Mouse (Mus musculus): ENCODE measurements around the gene Lpin2. TPM values are rescaled to one million over a fixed set of nuclear protein-coding genes. Genes with fewer than 3 reads are reported as not detected.

Lpin2 gene
- polyA plus RNA-seq, 1 experiment: 7.6 TPM

- TF ChIP-seq FLI1 (IDR thresholded peaks at IDR 0.05; ENCODE audit: low read length) (no peak), GATA1 (IDR thresholded peaks at IDR 0.05; ENCODE audit: borderline replicate concordance, low read length) (peak; percentile 74; the same call in 1 of the 3 replicates)
- H3K36me3 ChIP-seq (replicated peaks; ENCODE audit: low read length): peaks cover 100% of the 10 kb centered on the region
- peaks cover 66% of the 10 kb centered on the region for H3K4me1 ChIP-seq
- H3K27me3 ChIP-seq (replicated peaks): no peaks in the 10 kb centered on the region
- peak overlapping the region; percentile 62 for H3K4me3 ChIP-seq (replicated peaks)
- no peaks in the 10 kb centered on the region for H3K9me3 ChIP-seq
Observed at GRCm38 (mm10) chr17:71235229-71235958, 53.0 kb downstream of the Lpin2 start.

DNA sequence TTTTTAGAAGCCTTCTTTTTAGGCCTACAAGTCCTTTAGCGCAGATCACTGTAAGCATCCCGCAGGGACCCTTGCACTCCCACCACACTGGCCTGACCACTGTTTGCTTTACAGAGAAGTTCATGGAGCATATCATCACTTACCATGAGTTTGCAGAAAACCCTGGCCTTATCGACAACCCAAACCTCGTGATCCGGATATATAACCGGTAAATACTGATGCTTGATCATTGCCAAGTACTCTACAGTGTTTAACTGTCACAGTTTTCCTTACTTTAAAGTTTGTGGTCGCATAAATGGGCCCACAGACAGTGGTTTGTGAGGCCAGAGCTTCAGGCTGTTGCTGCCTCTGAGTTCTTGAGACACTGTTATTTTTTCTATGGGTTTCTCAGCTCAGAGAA, 56.1 kb downstream of the Lpin2 start:
- peaks cover 100% of the 10 kb centered on the region for H3K36me3 ChIP-seq (replicated peaks; ENCODE audit: low read length)
- no peaks in the 10 kb centered on the region for H3K27me3 ChIP-seq (replicated peaks)
- TF ChIP-seq GATA1 (IDR thresholded peaks at IDR 0.05; ENCODE audit: borderline replicate concordance, low read length) (no peak), FLI1 (IDR thresholded peaks at IDR 0.05; ENCODE audit: low read length) (no peak)
- H3K4me1 ChIP-seq: peaks cover 47% of the 10 kb centered on the region
- no peaks in the 10 kb centered on the region for H3K9me3 ChIP-seq
- H3K4me3 ChIP-seq (replicated peaks): no peak overlapping the region

DNA sequence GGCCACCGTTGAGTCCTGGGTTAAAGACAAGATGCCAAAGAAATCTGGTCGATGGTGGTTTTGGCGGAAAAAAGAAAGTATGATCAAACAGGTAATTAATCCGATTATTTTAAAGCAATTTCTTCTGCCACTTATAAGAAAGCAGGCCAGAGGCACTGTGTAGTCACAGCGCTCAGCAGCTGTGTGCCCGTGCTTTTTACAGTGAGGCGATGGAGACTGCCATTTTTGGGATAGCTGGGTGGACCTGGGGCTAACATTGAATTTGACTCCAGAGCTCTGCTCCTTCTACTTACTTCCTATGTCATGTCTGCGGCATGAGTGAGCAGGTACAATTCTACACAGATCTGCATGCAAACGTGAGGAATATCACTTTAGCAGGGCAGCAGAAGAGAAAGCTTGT, 58.5 kb downstream of the Lpin2 start:
- TF ChIP-seq GATA1 (IDR thresholded peaks at IDR 0.05; ENCODE audit: borderline replicate concordance, low read length) (no peak), FLI1 (IDR thresholded peaks at IDR 0.05; ENCODE audit: low read length) (no peak)
- H3K36me3 ChIP-seq (replicated peaks; ENCODE audit: low read length): peaks cover 100% of the 10 kb centered on the region
- peaks cover 35% of the 10 kb centered on the region for H3K4me1 ChIP-seq
- H3K27me3 ChIP-seq (replicated peaks): no peaks in the 10 kb centered on the region
- no peak overlapping the region for H3K4me3 ChIP-seq (replicated peaks)
- no peaks in the 10 kb centered on the region for H3K9me3 ChIP-seq

DNA sequence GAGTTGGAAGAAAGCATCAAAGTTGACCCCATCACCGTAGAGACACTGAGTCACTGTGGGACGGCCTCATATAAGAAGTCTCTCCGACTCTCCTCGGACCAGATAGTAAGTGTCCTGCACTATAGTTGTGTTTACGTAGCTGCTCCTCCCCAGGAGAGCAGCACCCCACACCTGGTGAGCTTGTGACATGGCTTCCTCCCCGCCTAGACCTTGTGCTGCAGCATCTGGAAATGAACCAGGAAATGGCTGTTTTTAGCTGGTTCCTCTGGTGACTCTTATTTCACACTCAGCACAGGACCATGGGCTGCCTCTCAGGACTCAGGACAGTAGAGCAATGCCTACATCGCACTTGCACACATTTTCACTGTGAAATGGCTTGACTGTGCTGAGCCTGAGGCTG, 60.3 kb downstream of the Lpin2 start:
- Histone ChIP-seq H3K27me3 (replicated peaks) (no peaks in the 10 kb centered on the region), H3K9me3 (no peaks in the 10 kb centered on the region), H3K36me3 (replicated peaks; ENCODE audit: low read length) (peaks cover 100% of the 10 kb centered on the region), H3K4me1 (peaks cover 16% of the 10 kb centered on the region), H3K4me3 (replicated peaks) (no peak overlapping the region)
- TF ChIP-seq FLI1 (IDR thresholded peaks at IDR 0.05; ENCODE audit: low read length): no peak
- no peak for TF ChIP-seq GATA1 (IDR thresholded peaks at IDR 0.05; ENCODE audit: borderline replicate concordance, low read length)

DNA sequence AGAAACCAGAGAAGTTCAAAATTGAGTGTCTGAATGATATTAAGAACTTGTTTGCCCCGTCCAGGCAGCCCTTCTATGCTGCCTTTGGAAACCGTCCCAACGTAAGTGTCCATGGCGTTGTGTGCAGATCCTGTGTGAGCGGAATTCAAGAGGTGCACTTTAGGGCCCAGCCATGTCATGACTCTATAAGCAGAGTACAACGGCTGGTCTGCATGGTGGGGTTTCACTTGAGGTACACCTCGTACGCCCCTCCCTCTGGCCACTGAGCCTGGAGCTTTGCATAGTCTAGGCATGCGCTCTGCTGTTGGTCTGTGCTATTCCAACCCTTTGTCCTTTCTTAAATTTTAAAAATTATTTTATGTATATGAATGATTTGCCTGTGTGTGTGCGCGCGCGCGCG, 62.8 kb downstream of the Lpin2 start:
- TF ChIP-seq GATA1 (IDR thresholded peaks at IDR 0.05; ENCODE audit: borderline replicate concordance, low read length) (no peak), FLI1 (IDR thresholded peaks at IDR 0.05; ENCODE audit: low read length) (no peak)
- Histone ChIP-seq H3K4me1 (peaks cover 19% of the 10 kb centered on the region), H3K4me3 (replicated peaks) (no peak overlapping the region), H3K27me3 (replicated peaks) (no peaks in the 10 kb centered on the region), H3K36me3 (replicated peaks; ENCODE audit: low read length) (peaks cover 100% of the 10 kb centered on the region), H3K9me3 (no peaks in the 10 kb centered on the region)

GRCm38 (mm10) chr17:71246022-71246421, 63.7 kb downstream of the Lpin2 start:
- H3K4me3 ChIP-seq (replicated peaks): no peak overlapping the region
- no peaks in the 10 kb centered on the region for H3K27me3 ChIP-seq (replicated peaks)
- no peaks in the 10 kb centered on the region for H3K9me3 ChIP-seq
- peaks cover 100% of the 10 kb centered on the region for H3K36me3 ChIP-seq (replicated peaks; ENCODE audit: low read length)
- peaks cover 28% of the 10 kb centered on the region for H3K4me1 ChIP-seq
- no peak for TF ChIP-seq GATA1 (IDR thresholded peaks at IDR 0.05; ENCODE audit: borderline replicate concordance, low read length)
- no peak for TF ChIP-seq FLI1 (IDR thresholded peaks at IDR 0.05; ENCODE audit: low read length)

DNA sequence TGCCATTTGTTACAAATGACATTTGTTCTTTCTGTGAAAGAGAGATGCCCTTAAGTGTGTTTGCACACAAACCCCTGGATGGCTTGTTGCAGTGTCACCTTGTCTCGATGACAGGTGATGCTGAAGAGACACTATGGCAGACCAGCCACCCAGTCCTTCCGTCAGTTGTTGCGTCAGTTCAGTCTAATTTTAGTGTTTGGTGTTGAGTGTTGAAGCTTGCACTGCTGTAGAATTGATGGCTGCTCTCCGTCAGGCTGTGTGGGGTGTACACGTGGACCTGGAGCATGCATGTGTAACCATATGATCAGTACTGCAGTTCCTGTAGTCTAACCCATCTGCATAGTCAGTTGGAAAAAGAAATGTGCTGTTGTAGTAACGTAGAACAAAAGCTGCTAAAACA, 66.6 kb downstream of the Lpin2 start:
- H3K9me3 ChIP-seq: no peaks in the 10 kb centered on the region
- no peaks in the 10 kb centered on the region for H3K27me3 ChIP-seq (replicated peaks)
- peaks cover 100% of the 10 kb centered on the region for H3K36me3 ChIP-seq (replicated peaks; ENCODE audit: low read length)
- TF ChIP-seq FLI1 (IDR thresholded peaks at IDR 0.05; ENCODE audit: low read length): no peak
- no peak for TF ChIP-seq GATA1 (IDR thresholded peaks at IDR 0.05; ENCODE audit: borderline replicate concordance, low read length)
- H3K4me3 ChIP-seq (replicated peaks): peak overlapping the region; percentile 13
- peaks cover 58% of the 10 kb centered on the region for H3K4me1 ChIP-seq

DNA sequence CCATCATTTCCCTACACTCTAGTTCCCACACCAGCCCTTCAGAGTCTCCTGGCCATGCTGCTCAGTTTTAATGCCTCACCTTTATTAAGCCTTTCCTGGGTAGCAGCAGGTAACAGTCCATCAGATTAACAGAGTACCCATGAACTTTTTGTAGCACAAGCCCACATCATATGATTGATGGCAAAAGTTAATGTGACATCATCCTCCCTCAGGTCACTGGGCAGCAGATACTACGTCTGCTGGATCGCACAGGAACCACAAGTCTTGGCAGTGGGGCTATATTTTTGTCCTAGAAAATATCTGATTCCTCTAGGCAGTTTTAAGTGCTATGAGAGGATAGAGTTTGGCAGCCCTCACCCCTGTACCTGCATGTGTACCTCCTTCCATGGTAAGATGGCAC, 67.7 kb downstream of the Lpin2 start:
- Histone ChIP-seq H3K4me3 (replicated peaks) (no peak overlapping the region), H3K27me3 (replicated peaks) (no peaks in the 10 kb centered on the region), H3K36me3 (replicated peaks; ENCODE audit: low read length) (peaks cover 98% of the 10 kb centered on the region), H3K9me3 (no peaks in the 10 kb centered on the region), H3K4me1 (peaks cover 69% of the 10 kb centered on the region)
- no peak for TF ChIP-seq GATA1 (IDR thresholded peaks at IDR 0.05; ENCODE audit: borderline replicate concordance, low read length)
- TF ChIP-seq FLI1 (IDR thresholded peaks at IDR 0.05; ENCODE audit: low read length): no peak

DNA sequence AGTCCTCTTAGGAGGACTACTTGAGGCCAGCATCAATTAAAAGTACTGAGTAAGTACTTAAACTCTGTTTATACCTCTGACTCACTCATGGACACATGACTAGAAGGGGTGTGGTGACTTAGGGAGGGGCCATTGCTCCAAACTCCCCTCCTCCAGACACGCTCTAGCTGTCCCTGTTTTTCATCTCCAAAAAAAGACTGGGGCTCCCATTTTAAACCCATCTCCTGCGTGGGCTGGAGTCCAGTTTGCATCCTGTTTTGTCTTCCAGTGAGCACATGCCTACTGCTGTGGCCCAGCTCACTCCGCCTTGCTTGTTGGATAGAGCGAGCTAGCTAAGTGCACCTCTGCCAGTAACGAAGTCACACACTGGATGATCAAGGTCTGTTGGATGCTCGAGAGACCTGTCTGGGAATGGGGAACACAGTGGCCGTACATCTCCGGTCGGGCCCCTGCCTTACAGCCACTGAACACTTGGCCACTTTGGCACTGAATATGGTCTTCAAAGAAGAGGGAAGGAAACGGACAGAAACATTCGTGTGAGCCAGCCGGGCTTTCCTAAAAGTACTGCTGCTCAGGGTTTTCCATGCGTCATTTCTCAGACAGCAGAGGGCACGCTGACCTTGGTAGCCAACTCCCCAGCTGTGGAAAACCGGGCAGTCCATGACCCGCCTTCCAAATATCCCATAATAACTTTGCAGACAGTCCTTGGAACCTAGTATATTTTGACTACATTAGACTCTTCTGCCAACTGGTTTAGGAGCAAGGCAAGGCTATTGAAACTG, 68.7 kb downstream of the Lpin2 start:
- H3K36me3 ChIP-seq (replicated peaks; ENCODE audit: low read length): peaks cover 96% of the 10 kb centered on the region
- no peak for TF ChIP-seq GATA1 (IDR thresholded peaks at IDR 0.05; ENCODE audit: borderline replicate concordance, low read length)
- no peak for TF ChIP-seq FLI1 (IDR thresholded peaks at IDR 0.05; ENCODE audit: low read length)
- no peaks in the 10 kb centered on the region for H3K27me3 ChIP-seq (replicated peaks)
- H3K9me3 ChIP-seq: no peaks in the 10 kb centered on the region
- peak overlapping the region; percentile 2 for H3K4me3 ChIP-seq (replicated peaks)
- H3K4me1 ChIP-seq: peaks cover 78% of the 10 kb centered on the region

DNA sequence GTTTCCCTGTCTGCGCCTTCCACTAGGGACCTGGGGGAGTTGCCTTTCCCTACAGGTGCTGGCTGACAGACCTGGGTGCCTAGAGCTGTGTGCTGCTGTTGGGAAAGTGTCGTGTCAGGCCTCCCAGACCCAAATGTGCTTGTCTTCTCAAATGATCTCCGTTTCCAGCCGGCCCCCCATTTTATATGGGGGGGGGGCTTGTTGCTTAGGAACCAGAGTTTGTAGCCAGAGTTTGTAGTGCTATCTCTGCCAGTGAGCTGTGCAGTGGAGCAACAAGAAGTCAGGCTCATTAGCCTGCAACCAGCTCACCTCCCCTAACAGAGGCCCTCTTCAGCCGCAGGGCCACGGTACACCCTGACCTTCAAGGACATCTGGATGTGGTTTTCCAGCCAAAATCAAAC, 69.2 kb downstream of the Lpin2 start:
- H3K4me3 ChIP-seq (replicated peaks): no peak overlapping the region
- no peaks in the 10 kb centered on the region for H3K9me3 ChIP-seq
- TF ChIP-seq GATA1 (IDR thresholded peaks at IDR 0.05; ENCODE audit: borderline replicate concordance, low read length) (no peak), FLI1 (IDR thresholded peaks at IDR 0.05; ENCODE audit: low read length) (no peak)
- peaks cover 96% of the 10 kb centered on the region for H3K36me3 ChIP-seq (replicated peaks; ENCODE audit: low read length)
- peaks cover 84% of the 10 kb centered on the region for H3K4me1 ChIP-seq
- H3K27me3 ChIP-seq (replicated peaks): no peaks in the 10 kb centered on the region
